Mouse (Mus musculus) embryo, embryonic 9.5 days (tissue): Measurements from ENCODE around the gene Nat8f4.
"Not testable (repeated sequence)": the region's sequence is repeated elsewhere in the genome, so short reads cannot be mapped to it uniquely, and the experiment has no call there.

Source experiments
- DNase-seq: peaks from one replicate; pipeline ENCODE4 v3.0.0-alpha.2; 2017; ENCODE audit errors: extremely low spot score

Nat8f4 gene

GRCm38 (mm10) chr6:85904642-85905061, at the start of gene Nat8f4:
Gene Nat8f4 (minus strand): TSS chr6:85904884.
- peak; percentile 50 for DNase-seq

DNA sequence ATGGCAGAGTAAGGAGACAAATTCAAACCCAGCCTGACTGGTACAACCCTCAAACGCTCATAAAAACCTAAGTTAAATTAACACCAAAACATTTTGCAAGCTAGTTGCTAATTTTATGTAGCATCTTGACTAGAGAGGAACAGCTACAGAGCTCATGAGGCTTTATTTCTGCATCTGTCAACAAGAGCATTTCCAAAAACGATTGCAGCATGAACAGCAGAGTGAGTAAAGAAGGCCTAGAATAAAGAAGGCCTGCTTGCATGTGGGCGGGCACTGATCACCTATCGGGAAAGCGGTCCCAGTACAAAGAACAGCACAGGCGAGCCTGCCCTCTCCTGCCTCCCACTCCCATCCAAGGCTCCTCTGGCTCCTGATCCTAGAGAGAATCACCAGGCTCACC, 43.9 kb upstream of the Nat8f4 start:
- no peak for DNase-seq

GRCm38 (mm10) chr6:85942469-85942868, 37.8 kb upstream of the Nat8f4 start:
- DNase-seq, result no peak

DNA sequence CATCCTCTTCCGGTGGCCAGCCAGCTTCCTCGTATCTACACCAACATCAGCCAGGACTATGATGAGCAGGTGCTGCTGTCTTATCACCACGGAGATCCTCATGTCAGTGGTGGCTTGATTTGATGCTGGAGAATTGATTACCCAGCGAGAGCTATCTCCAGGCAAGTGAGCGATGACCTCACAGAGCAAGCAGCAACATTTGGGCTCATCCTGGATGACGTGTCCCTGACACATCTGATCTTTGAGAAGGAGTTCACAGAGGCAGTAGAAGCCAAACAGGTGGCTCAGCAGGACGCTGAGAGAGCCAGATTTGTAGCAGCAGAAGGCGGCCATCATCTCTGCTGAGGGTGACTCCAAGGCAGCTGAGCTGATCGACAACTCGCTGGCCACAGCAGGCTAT, 34.0 kb upstream of the Nat8f4 start:
- no peak for DNase-seq

DNA sequence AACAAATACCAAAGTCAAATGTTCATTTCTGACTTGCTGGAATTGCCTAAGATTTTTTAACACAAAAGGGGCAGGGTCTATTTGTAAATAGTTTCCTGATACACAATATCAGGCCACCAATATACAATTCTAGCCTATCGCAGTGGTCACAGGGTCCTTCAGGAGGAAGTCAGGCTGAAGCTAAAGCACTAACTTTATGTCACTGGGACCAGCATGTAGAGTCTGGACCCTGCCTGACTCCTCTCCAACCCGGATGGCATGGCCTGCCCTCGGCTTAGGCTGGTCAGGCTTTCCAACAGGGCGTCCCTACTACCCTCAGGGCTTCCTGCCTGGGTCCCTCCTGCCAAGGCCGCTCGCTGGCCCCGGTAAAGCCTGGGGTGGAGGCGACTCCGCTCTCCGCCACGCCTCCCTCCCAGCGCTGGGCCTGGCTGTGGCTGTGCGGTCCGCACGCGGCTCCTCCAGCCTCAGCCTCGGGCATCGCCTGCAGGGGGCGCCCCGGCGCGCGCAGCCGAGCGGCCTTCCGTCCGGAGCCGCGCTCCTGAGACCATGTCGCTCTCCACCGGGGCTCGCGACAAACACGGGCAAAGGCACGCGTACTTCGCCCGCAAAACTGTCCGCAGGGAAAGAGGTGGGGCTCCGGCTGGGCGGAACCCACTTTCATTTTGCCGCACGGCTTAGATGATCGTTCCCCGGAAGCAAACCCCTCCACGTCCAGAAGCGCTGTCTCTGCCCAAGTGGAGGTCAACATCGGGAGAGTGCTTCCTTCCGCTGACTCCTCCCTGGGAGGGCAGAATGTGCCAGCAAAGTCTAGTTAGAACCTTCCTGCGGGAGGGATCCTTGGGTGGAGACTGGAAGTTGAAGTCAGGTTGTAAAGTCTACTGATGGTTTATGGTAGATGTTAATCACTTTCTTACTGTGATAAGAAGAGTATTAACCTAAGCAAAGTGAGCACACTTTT, 32.1 kb upstream of the Nat8f4 start:
- peak; percentile 81 for DNase-seq

GRCm38 (mm10) chr6:85935646-85936045, 31.0 kb upstream of the Nat8f4 start:
- DNase-seq, result no peak

GRCm38 (mm10) chr6:85934047-85934446, 29.4 kb upstream of the Nat8f4 start:
- DNase-seq, result no peak

DNA sequence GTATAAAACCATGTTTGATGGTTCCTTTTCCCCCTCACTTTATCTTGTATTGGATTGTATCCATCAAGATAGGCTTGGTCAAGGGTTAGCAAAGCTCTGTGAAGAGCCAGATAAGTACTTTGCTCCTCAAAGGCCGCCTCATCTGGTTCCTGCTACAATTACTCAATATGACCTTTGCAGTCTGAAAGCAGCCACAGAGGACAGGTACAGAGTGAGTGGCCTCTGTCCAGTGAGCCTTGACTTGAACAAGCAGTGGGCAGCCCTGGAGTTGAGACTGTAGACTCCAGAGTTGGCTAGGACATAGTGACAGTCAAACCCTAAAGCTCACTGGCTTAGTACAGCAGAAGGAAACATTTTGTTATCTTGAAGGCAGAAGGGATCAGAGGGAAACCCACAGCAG, 24.6 kb upstream of the Nat8f4 start:
- no peak for DNase-seq

DNA sequence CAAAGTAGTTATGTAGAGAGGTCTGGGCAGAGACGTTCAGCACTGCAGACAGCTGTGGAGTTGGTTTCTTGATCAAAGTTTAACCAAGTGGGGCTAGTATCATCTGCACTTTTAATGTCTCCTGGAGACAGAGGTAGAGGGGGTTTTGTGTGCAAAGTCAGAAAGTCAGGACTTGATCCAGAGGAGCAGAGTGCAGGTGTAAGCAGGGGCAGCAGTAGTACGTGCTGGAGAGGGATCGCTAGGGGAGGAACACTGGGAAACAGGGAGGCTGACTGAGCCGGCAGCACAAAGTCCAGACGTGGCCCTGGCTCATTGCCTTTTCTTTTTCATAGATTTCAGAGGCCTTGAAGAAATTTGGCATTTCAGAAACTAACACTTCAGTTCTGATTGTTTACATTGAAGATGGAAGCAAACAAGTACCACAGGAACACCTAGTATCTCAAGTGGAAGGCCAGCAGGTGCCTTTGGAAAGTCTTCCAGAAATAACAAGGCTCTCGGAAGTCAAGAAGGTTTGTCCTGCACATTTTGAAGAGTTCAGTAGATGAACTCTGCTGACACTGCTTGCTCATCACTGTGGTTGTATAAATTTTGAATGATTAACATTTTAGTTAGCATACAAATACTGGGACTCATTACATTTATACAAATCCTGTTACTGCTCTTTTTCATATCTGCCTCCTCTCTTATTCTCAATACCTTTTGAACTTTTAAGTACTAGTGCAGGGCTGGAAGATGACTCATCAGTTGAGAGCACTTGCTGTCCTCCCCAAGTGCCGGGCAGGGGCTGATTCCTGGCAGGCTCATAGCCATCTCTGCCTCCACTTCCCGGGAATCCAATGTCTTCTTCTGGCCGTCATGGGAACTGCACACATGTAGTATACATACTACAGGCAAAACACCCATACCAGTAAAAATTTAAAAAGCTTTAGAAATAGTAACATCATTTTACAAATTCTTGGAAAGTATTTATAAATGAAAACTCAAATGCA, 23.1 kb upstream of the Nat8f4 start:
- no peak for DNase-seq

GRCm38 (mm10) chr6:85926709-85927108, 22.0 kb upstream of the Nat8f4 start:
- DNase-seq, result no peak

DNA sequence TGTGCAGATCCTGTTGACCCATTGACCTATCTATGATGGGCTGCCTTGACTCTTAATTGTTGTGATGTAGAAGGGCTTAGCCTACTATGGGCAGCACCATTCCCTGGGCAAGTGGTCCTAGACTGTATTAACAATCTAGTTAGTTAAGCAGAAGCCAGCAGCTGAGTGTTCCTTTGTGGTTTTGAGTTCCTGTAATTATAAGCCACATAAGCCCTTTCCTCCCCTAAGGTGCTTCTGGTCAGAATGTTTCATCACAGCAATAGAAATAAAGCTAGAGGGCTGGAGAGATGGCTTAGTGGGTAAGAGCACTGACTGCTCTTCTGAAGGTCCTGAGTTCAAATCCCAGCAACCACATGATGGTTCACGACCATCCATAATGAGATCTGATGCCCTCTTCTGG, 19.0 kb upstream of the Nat8f4 start:
- no peak for DNase-seq

- no peak for DNase-seq
Observed at GRCm38 (mm10) chr6:85919401-85919800, 14.7 kb upstream of the Nat8f4 start.

DNA sequence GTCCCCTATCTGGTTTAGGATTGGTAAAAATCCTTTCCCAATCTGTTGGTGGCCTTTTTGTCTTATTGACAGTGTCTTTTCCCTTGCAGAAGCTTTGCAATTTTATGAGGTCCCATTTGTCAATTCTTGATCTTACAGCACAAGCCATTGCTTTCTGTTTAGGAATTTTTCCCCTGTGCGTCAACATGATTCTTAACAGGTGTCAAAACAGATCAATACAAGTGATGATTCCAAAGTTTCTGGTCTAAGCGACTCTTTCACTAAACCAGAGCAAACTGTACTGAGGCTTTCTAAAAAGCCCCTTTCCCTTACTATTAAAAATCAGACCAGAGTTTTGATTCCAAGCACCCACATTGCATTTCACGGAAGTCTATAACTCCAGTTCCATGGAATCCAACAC, 13.7 kb upstream of the Nat8f4 start:
- not testable (repeated sequence) for DNase-seq

- DNase-seq, result no peak
Observed at GRCm38 (mm10) chr6:85916596-85916995, 11.9 kb upstream of the Nat8f4 start.

- peak; percentile 88 for DNase-seq
Observed at GRCm38 (mm10) chr6:85915539-85916513, 11.1 kb upstream of the Nat8f4 start, which contains the start of gene Nat8f1. Gene Nat8f1 (minus strand): TSS chr6:85915687.

GRCm38 (mm10) chr6:85915141-85915538, 10.5 kb upstream of the Nat8f4 start:
- no peak for DNase-seq

- DNase-seq, result no peak
Observed at GRCm38 (mm10) chr6:85911587-85911986, 6.9 kb upstream of the Nat8f4 start, which contains the start of gene Tprkb. Gene Tprkb (plus strand): TSS chr6:85911865.

- no peak for DNase-seq
Observed at GRCm38 (mm10) chr6:85909704-85910103, 5.0 kb upstream of the Nat8f4 start.

DNA sequence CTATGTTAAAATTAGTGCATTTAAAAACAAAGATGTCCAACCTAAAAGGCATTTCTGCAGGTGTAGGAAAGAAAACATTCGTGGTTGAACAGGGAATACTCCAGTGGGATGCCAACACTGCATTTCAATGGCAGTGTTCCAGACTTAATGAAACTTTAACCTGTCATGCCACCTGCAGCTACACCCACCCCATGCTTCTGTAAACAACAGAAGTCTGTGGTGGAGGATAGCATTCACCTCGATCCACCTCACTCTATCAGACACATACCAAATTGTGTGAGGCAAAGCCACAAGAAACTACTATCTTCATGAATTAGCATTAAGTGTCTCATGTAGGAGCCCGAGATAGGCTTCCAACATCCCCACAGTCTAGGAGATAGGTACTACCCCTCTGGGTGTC, 3.7 kb upstream of the Nat8f4 start:
- DNase-seq, result no peak

- DNase-seq, result not testable (repeated sequence)
Observed at GRCm38 (mm10) chr6:85906911-85907351, 2.2 kb upstream of the Nat8f4 start.

DNA sequence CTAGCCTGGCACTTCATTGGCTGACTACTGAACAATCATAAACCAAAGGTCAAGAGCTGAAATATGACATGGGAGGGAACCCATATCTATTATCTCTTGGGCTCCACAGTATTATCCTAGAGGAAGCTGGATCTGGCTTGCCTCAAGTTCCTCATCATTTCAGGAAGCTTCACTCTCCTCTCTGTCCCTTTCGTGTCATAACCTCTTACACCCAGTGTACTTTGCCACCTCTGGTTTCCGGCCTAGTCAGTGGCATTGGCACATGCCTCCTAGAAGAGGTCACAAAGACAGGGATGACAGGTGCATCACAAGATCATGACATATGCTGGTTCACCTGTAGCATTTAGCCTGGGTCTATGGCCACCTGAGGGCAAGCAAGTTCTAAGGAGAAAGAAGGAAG, 2.4 kb downstream of the Nat8f4 start:
- no peak for DNase-seq
